Mouse (Mus musculus): ENCODE measurements around the gene 4931428L18Rik. TPM values are rescaled to one million over a fixed set of nuclear protein-coding genes. Genes with fewer than 3 reads are reported as not detected.
A peak's percentile ranks its signal among the peaks of the same experiment; 100 is the strongest.
"Not testable (repeated sequence)": the region's sequence is repeated elsewhere in the genome, so short reads cannot be mapped to it uniquely, and the experiment has no call there.

Gene 4931428L18Rik
- polyA plus RNA-seq, 1 experiment from 2014 or later, result not detected

DNA sequence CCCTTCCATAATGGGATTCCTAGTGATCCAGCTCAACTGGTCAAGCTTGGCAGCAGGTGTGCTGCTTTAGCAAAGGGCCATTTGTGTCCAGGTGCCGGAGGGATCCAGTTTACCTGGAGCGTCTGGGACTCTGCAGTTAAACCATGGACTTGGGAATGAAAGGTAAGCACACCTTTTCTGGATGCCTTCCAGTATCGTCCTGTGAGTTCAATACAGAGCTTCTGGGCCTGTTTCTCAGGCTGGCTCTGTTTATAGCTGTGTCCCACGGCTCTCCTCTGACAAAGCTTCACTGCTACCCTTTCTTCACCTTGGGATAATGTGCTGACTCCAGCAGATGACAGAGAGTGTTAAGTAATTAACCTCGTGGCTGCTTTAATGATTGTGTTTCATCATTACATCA is 205.1 kb downstream of the 4931428L18Rik start:
- ATAC-seq (ENCODE audit: insufficient number of reproducible peaks, insufficient read depth, low FRiP score, low read depth), result no peak
- no peaks in the 10 kb centered on the region for H3K36me3 ChIP-seq (ENCODE audit: control insufficient read depth, insufficient read depth, low read length)
- H3K4me1 ChIP-seq (ENCODE audit: control insufficient read depth in 2 of 2, insufficient read depth in 2 of 2, low read length in 2 of 2), result no peaks in the 10 kb centered on the region
- no peak overlapping the region for H3K9ac ChIP-seq (ENCODE audit: low read length)
- no peak overlapping the region for H3K4me2 ChIP-seq (ENCODE audit: low read length)
- H3K27ac ChIP-seq (replicated peaks in 1 of 2; ENCODE audit: control insufficient read depth in 1 of 2, insufficient read depth in 1 of 2, low read depth in 2 of 2, low read length in 2 of 2), result no peak overlapping the region
- no peaks in the 10 kb centered on the region for H3K27me3 ChIP-seq (ENCODE audit: control insufficient read depth, insufficient read depth, low read length)
- no peaks in the 10 kb centered on the region for H3K9me3 ChIP-seq (ENCODE audit: control insufficient read depth, low read length)
- WGBS, result 78% methylated on average over 5 of the region's 5 CpGs
- no peak overlapping the region for H3K4me3 ChIP-seq (ENCODE audit: control insufficient read depth in 1 of 2, insufficient read depth in 1 of 2, low read depth in 1 of 2, low read length in 2 of 2)

DNA sequence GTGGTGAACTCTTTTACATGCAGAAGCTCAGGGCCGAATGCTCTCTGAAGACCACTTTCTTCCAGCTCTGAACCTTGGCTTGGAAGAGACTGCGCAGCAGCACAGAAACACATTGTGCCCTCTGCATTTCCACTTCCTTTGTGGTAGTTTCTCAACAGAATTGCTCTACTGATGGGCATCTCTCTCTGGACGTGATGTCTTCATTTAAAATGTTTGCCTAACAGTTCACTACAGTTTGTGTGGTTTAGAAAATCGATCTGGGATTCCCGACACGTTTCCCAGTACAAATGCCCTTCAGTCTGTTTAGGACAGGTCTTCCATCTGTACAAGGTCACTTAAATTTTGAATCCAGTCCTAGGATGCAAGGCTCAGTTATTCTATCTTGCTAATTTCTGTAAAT is 206.4 kb downstream of the 4931428L18Rik start:
- H3K36me3 ChIP-seq (ENCODE audit: control insufficient read depth, insufficient read depth, low read length), result no peaks in the 10 kb centered on the region
- no peak overlapping the region for H3K4me2 ChIP-seq (ENCODE audit: low read length)
- no peak for ATAC-seq (ENCODE audit: insufficient number of reproducible peaks, insufficient read depth, low FRiP score, low read depth)
- no peaks in the 10 kb centered on the region for H3K27me3 ChIP-seq (ENCODE audit: control insufficient read depth, insufficient read depth, low read length)
- H3K4me3 ChIP-seq (ENCODE audit: control insufficient read depth in 1 of 2, insufficient read depth in 1 of 2, low read depth in 1 of 2, low read length in 2 of 2), result no peak overlapping the region
- WGBS, result 80% methylated on average over 6 of the region's 6 CpGs
- no peaks in the 10 kb centered on the region for H3K9me3 ChIP-seq (ENCODE audit: control insufficient read depth, low read length)
- no peaks in the 10 kb centered on the region for H3K4me1 ChIP-seq (ENCODE audit: control insufficient read depth in 2 of 2, insufficient read depth in 2 of 2, low read length in 2 of 2)
- no peak overlapping the region for H3K27ac ChIP-seq (replicated peaks in 1 of 2; ENCODE audit: control insufficient read depth in 1 of 2, insufficient read depth in 1 of 2, low read depth in 2 of 2, low read length in 2 of 2)
- H3K9ac ChIP-seq (ENCODE audit: low read length), result no peak overlapping the region

DNA sequence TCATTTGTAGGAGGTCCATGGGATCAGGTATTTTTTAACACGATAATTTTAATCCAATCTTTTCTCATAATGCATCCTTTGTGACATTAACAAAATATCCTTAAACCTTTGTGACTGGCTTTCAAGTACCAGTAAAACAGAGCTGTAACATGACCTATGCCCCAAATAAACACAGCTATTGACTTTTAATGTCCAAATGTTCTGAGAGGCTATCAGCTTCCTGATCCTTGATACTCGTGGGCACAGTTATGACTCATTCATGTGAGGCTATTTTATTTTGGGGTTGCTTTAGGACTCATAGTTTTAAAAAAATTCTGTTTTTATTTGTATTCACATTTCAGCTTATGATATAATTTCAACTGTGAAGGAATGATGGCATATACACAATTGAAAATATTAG is 207.2 kb downstream of the 4931428L18Rik start:
- WGBS, result 55% methylated on average over 2 of the region's 2 CpGs
- ATAC-seq (ENCODE audit: insufficient number of reproducible peaks, insufficient read depth, low FRiP score, low read depth), result no peak
- Histone ChIP-seq H3K27ac (replicated peaks in 1 of 2; ENCODE audit: control insufficient read depth in 1 of 2, insufficient read depth in 1 of 2, low read depth in 2 of 2, low read length in 2 of 2) (no peak overlapping the region), H3K9ac (ENCODE audit: low read length) (no peak overlapping the region), H3K27me3 (ENCODE audit: control insufficient read depth, insufficient read depth, low read length) (no peaks in the 10 kb centered on the region), H3K4me2 (ENCODE audit: low read length) (no peak overlapping the region), H3K4me3 (ENCODE audit: control insufficient read depth in 1 of 2, insufficient read depth in 1 of 2, low read depth in 1 of 2, low read length in 2 of 2) (no peak overlapping the region), H3K9me3 (ENCODE audit: control insufficient read depth, low read length) (no peaks in the 10 kb centered on the region), H3K4me1 (ENCODE audit: control insufficient read depth in 2 of 2, insufficient read depth in 2 of 2, low read length in 2 of 2) (no peaks in the 10 kb centered on the region), H3K36me3 (ENCODE audit: control insufficient read depth, insufficient read depth, low read length) (no peaks in the 10 kb centered on the region)

DNA sequence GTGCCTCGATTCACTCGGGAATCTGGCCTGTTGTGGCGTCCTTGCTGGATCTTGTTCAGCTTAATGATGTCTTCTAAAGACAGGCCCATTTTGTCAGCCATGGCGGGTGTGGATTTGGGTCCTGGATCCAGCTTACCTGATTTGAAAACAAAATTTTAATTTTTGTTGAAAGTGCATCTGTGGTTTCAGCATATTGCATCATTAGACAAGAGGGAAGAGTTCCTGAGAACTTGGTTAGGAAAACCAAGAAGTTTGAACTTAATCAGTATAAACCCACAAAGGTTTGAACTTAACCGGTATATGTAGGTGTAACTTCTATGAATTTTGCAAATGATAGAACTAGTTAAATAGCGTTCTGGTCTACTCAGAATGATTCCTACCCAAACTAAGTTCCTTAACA is 244.6 kb downstream of the 4931428L18Rik start, which contains the start of gene AC153137.1:
Gene AC153137.1, minus strand, starts transcription at position 101 of the 400 bp plus-strand sequence.
- H3K4me3 ChIP-seq (ENCODE audit: control insufficient read depth in 1 of 2, insufficient read depth in 1 of 2, low read depth in 1 of 2, low read length in 2 of 2); H3K36me3 ChIP-seq (ENCODE audit: control insufficient read depth, insufficient read depth, low read length); H3K9me3 ChIP-seq (ENCODE audit: control insufficient read depth, low read length); H3K4me2 ChIP-seq (ENCODE audit: low read length); H3K4me1 ChIP-seq (ENCODE audit: control insufficient read depth in 2 of 2, insufficient read depth in 2 of 2, low read length in 2 of 2); ATAC-seq (ENCODE audit: insufficient number of reproducible peaks, insufficient read depth, low FRiP score, low read depth); H3K27ac ChIP-seq (replicated peaks in 1 of 2; ENCODE audit: control insufficient read depth in 1 of 2, insufficient read depth in 1 of 2, low read depth in 2 of 2, low read length in 2 of 2); H3K9ac ChIP-seq (ENCODE audit: low read length); H3K27me3 ChIP-seq (ENCODE audit: control insufficient read depth, insufficient read depth, low read length): not testable (repeated sequence)
- WGBS, result 83% methylated on average over 5 of the region's 6 CpGs

DNA sequence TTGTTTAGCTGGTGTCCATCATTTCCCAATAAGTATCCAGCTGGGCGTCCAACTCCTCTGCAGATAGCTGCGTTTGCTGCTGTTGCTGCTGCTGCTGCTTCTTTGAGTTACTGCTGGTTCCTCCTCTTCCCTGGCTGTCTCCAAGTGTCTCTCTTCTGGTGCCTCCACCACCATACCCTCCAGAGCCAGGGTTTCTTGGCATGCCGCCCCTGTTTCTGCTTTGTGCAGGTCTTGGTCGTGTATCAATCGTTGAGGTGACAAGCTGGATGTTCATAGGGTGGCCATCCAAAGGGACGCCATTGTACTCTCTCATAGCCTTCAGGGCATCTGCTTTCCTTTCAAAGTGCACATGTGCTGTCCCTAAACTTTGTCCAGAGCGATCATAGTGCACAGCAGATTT is 245.2 kb downstream of the 4931428L18Rik start:
- H3K27me3 ChIP-seq (ENCODE audit: control insufficient read depth, insufficient read depth, low read length); H3K4me1 ChIP-seq (ENCODE audit: control insufficient read depth in 2 of 2, insufficient read depth in 2 of 2, low read length in 2 of 2); H3K4me3 ChIP-seq (ENCODE audit: control insufficient read depth in 1 of 2, insufficient read depth in 1 of 2, low read depth in 1 of 2, low read length in 2 of 2); ATAC-seq (ENCODE audit: insufficient number of reproducible peaks, insufficient read depth, low FRiP score, low read depth); H3K36me3 ChIP-seq (ENCODE audit: control insufficient read depth, insufficient read depth, low read length); H3K27ac ChIP-seq (replicated peaks in 1 of 2; ENCODE audit: control insufficient read depth in 1 of 2, insufficient read depth in 1 of 2, low read depth in 2 of 2, low read length in 2 of 2); H3K4me2 ChIP-seq (ENCODE audit: low read length); H3K9ac ChIP-seq (ENCODE audit: low read length); H3K9me3 ChIP-seq (ENCODE audit: control insufficient read depth, low read length): not testable (repeated sequence)
- WGBS, result 83% methylated on average over 7 of the region's 7 CpGs

DNA sequence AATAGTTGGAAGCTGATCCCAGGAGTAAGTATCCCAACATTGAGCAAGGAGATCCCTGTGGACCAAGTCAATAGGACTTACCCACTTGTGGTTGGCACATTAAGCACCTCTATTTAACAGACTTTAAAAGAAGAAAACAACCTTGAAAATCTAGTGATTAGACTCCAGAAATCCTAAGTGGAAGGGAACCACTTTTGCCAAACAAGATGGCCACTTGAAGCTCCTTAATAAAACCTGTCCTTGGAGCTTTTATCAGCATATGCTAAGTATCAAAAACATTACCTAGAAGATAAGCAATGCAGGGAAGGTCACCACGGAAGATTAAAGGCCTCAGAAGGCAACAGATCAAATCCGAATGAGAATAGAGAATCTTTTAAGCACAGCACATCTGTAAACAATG is 270.7 kb downstream of the 4931428L18Rik start:
- ATAC-seq (ENCODE audit: insufficient number of reproducible peaks, insufficient read depth, low FRiP score, low read depth), result no peak
- H3K4me3 ChIP-seq (ENCODE audit: control insufficient read depth in 1 of 2, insufficient read depth in 1 of 2, low read depth in 1 of 2, low read length in 2 of 2), result no peak overlapping the region
- no peak overlapping the region for H3K9ac ChIP-seq (ENCODE audit: low read length)
- no peak overlapping the region for H3K4me2 ChIP-seq (ENCODE audit: low read length)
- WGBS, result 59% methylated on average over 2 of the region's 2 CpGs
- H3K9me3 ChIP-seq (ENCODE audit: control insufficient read depth, low read length), result no peaks in the 10 kb centered on the region
- no peaks in the 10 kb centered on the region for H3K36me3 ChIP-seq (ENCODE audit: control insufficient read depth, insufficient read depth, low read length)
- peaks cover 0 to 7% of the 10 kb centered on the region in 2 experiments; a peak in 3 of 4 replicates for H3K4me1 ChIP-seq (ENCODE audit: control insufficient read depth in 2 of 2, insufficient read depth in 2 of 2, low read length in 2 of 2)
- H3K27ac ChIP-seq (replicated peaks in 1 of 2; ENCODE audit: control insufficient read depth in 1 of 2, insufficient read depth in 1 of 2, low read depth in 2 of 2, low read length in 2 of 2), result no peak overlapping the region
- no peaks in the 10 kb centered on the region for H3K27me3 ChIP-seq (ENCODE audit: control insufficient read depth, insufficient read depth, low read length)

DNA sequence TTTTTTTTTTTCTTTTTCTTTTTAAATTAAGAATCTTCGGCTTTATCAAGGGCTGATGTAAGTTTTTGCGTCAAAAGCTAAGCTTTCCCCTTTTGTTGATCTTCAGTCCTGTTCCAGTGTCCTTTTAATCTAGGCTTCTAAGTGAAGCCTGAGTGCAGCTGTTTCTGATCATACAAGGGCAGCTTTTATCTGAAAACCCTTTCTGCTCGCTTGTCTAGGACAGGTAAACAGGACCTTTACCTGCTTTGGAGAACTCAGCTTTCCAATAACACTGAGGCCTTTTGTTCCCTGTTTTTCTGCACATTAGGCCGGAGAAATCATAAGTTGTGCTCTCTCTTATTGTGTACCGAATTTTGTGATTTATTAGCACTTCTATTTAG is 272.0 kb downstream of the 4931428L18Rik start:
- Histone ChIP-seq H3K36me3 (ENCODE audit: control insufficient read depth, insufficient read depth, low read length) (peaks cover 5% of the 10 kb centered on the region), H3K9ac (ENCODE audit: low read length) (peak overlapping the region; percentile 82), H3K4me2 (ENCODE audit: low read length) (peak overlapping the region; percentile 66), H3K4me1 (ENCODE audit: control insufficient read depth in 2 of 2, insufficient read depth in 2 of 2, low read length in 2 of 2) (peaks cover 0 to 7% of the 10 kb centered on the region in 2 experiments; a peak in 3 of 4 replicates), H3K4me3 (ENCODE audit: control insufficient read depth in 1 of 2, insufficient read depth in 1 of 2, low read depth in 1 of 2, low read length in 2 of 2) (peak overlapping the region in 1 of 2 experiments; percentile 78; a peak in 2 of 4 replicates), H3K9me3 (ENCODE audit: control insufficient read depth, low read length) (no peaks in the 10 kb centered on the region), H3K27me3 (ENCODE audit: control insufficient read depth, insufficient read depth, low read length) (no peaks in the 10 kb centered on the region), H3K27ac (replicated peaks in 1 of 2; ENCODE audit: control insufficient read depth in 1 of 2, insufficient read depth in 1 of 2, low read depth in 2 of 2, low read length in 2 of 2) (peak overlapping the region; percentile 99 to 100)
- WGBS, result 53% methylated on average over 5 of the region's 5 CpGs
- ATAC-seq (ENCODE audit: insufficient number of reproducible peaks, insufficient read depth, low FRiP score, low read depth), result no peak

DNA sequence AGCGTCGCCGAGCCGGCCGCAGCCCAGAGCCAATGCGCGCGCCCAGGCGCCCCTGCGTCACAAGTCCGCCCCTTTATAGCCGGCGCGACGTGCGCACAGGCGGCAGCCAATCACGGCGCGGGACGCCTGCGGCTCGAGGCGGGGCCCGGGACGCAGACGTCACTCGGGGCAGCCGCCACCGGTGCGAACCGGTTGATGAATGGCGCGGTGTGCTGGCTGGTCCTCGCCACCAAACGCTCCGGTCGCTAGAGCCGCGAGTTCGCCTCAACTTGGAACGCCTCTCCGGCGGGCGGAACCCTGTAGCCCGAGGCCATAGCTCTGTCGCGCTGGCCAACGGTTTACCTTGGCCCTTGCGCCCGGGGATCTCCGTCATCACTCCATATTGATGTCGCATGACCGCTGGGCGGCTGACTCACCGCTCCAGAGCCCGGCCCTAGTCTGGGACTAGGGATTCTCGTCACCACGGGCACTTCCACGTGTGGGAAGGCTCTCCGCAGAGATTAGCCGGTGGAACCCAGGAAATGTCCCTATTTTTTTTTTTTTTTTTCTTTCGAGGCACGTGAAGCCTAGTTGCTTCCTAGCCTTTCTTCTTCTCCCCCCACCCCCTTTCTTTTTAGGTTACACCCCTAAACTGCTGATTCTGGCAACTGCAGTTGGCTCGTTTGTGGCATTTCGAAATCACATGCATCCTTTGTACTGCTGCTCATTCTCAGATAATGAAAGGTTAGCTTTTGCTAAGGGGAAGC is 272.6 kb downstream of the 4931428L18Rik start:
- Histone ChIP-seq H3K36me3 (ENCODE audit: control insufficient read depth, insufficient read depth, low read length) (peaks cover 10% of the 10 kb centered on the region), H3K9me3 (ENCODE audit: control insufficient read depth, low read length) (no peaks in the 10 kb centered on the region), H3K4me2 (ENCODE audit: low read length) (peak overlapping the region; percentile 66), H3K4me3 (ENCODE audit: control insufficient read depth in 1 of 2, insufficient read depth in 1 of 2, low read depth in 1 of 2, low read length in 2 of 2) (peak overlapping the region; percentile 78 to 97), H3K9ac (ENCODE audit: low read length) (peak overlapping the region; percentile 96), H3K27me3 (ENCODE audit: control insufficient read depth, insufficient read depth, low read length) (no peaks in the 10 kb centered on the region), H3K4me1 (ENCODE audit: control insufficient read depth in 2 of 2, insufficient read depth in 2 of 2, low read length in 2 of 2) (peaks cover 0 to 7% of the 10 kb centered on the region in 2 experiments; a peak in 3 of 4 replicates), H3K27ac (replicated peaks in 1 of 2; ENCODE audit: control insufficient read depth in 1 of 2, insufficient read depth in 1 of 2, low read depth in 2 of 2, low read length in 2 of 2) (peak overlapping the region; percentile 99 to 100)
- peak; percentile 99 for ATAC-seq (ENCODE audit: insufficient number of reproducible peaks, insufficient read depth, low FRiP score, low read depth)
- WGBS, result under 1% methylated on average over 65 of the region's 66 CpGs
